Mouse (Mus musculus): ENCODE results near the gene Eif2ak3. TPM values are rescaled to one million over a fixed set of nuclear protein-coding genes. Genes with fewer than 3 reads are reported as not detected.

Eif2ak3 gene
- 31.0 and 33.7 TPM in 2 replicates for polyA plus RNA-seq (2012; rRNA removed)

GRCm38 (mm10) chr6:70844002-70844804 is at the start of gene Eif2ak3:
Eif2ak3 (plus strand) TSS chr6:70844515.

GRCm38 (mm10) chr6:70918827-70919226 is 74.5 kb downstream of the Eif2ak3 start, which contains the start of gene Tex37:
Tex37 (minus strand) TSS chr6:70918927.

Other genes with a start within 250 kb of the Eif2ak3 start
- gene Rpia, start 52.3 kb upstream of the Eif2ak3 start, polyA plus RNA-seq (2012; rRNA removed), result 10.6 and 12.9 TPM in 2 replicates
- gene Tex37, start 74.4 kb downstream of the Eif2ak3 start, polyA plus RNA-seq (2012; rRNA removed), result not detected in 2 replicates
- gene Foxi3, start 112.0 kb downstream of the Eif2ak3 start, polyA plus RNA-seq (2012; rRNA removed), result not detected in 2 replicates